Mouse (Mus musculus) CD4-positive, CD25-positive, alpha-beta regulatory T cell, adult 9 weeks (primary cell): ENCODE results near the gene Phf2. TPM values are rescaled to one million over a fixed set of nuclear protein-coding genes. Genes with fewer than 3 reads are reported as not detected.

Source experiments
- polyA plus RNA-seq: library from polyadenylated mRNA; unstranded; fragments of 100-300 nt; shearing (Covaris generic); gene quantifications from one replicate; pipeline ENCODE4 v1.2.1, GENCODE M21; 2017

Gene Phf2
- 6.8 TPM for polyA plus RNA-seq

GRCm38 (mm10) chr13:48870771-48871731, at the start of gene Phf2:
Gene Phf2, minus strand, starts transcription at chr13:48871119.

Other genes starting within 250 kb of the Phf2 start
- 0.58 TPM for gene Ptpdc1, start 245.5 kb downstream of the Phf2 start, polyA plus RNA-seq
- not detected for gene Barx1, start 208.1 kb downstream of the Phf2 start, polyA plus RNA-seq
- gene Fam120a, start 96.9 kb upstream of the Phf2 start, polyA plus RNA-seq: 15.0 TPM